Mouse (Mus musculus): ENCODE measurements at regions not wholly inside any gene's neighbourhood (a gene's known extent, or its start where the extent isn't known, plus 50 kb on each side); places are given as distances from the start of the nearest gene placed in this dataset.

- DNase-seq (ENCODE audit: extremely low spot score in 1 of 2, low spot score in 2 of 2): no peak
- intact Hi-C loops (cut with DNase I): no loop called here
Observed at GRCm38 (mm10) chr9:115361191-115361590, 51.0 kb upstream of the Stt3b start.

- intact Hi-C loops (cut with DNase I): no loop called here
- no peak for DNase-seq (ENCODE audit: extremely low spot score in 1 of 2, low spot score in 2 of 2)
Observed at GRCm38 (mm10) chr9:115361881-115362280, 51.7 kb upstream of the Stt3b start.

- DNase-seq (ENCODE audit: extremely low spot score in 1 of 2, low spot score in 2 of 2): no peak
- intact Hi-C loops (cut with DNase I): no loop called here
Observed at GRCm38 (mm10) chr9:115362486-115362885, 52.3 kb upstream of the Stt3b start.

GRCm38 (mm10) chr9:115364919-115365861 is 55.0 kb upstream of the Stt3b start:
- DNase-seq (ENCODE audit: extremely low spot score in 1 of 2, low spot score in 2 of 2): no peak
- intact Hi-C loops (cut with DNase I): no loop called here

GRCm38 (mm10) chr9:115367808-115368207 is 57.6 kb upstream of the Stt3b start:
- intact Hi-C loops (cut with DNase I): no loop called here
- no peak for DNase-seq (ENCODE audit: extremely low spot score in 1 of 2, low spot score in 2 of 2)

GRCm38 (mm10) chr9:115380276-115380675 is 70.1 kb upstream of the Stt3b start:
- intact Hi-C loops (cut with DNase I): no loop called here
- DNase-seq (ENCODE audit: extremely low spot score in 1 of 2, low spot score in 2 of 2): no peak

GRCm38 (mm10) chr9:115382824-115383475 is 72.7 kb upstream of the Stt3b start:
- intact Hi-C loops (cut with DNase I): no loop called here

GRCm38 (mm10) chr9:115383935-115384334 is 73.7 kb upstream of the Stt3b start:
- intact Hi-C loops (cut with DNase I): no loop called here
- no peak for DNase-seq (ENCODE audit: extremely low spot score in 1 of 2, low spot score in 2 of 2)

More at GRCm38 (mm10) chr9:115382824-115383475, 72.7 kb upstream of the Stt3b start:
- DNase-seq (ENCODE audit: extremely low spot score in 1 of 2, low spot score in 2 of 2): no peak

GRCm38 (mm10) chr9:115384345-115384744 is 74.1 kb upstream of the Stt3b start:
- intact Hi-C loops (cut with DNase I): no loop called here
- DNase-seq (ENCODE audit: extremely low spot score in 1 of 2, low spot score in 2 of 2): no peak

- no peak for DNase-seq (ENCODE audit: extremely low spot score in 1 of 2, low spot score in 2 of 2)
- intact Hi-C loops (cut with DNase I): no loop called here
Observed at GRCm38 (mm10) chr9:115387471-115388360, 77.5 kb upstream of the Stt3b start.

GRCm38 (mm10) chr9:115388361-115388759 is 78.1 kb upstream of the Stt3b start:
- DNase-seq (ENCODE audit: extremely low spot score in 1 of 2, low spot score in 2 of 2): no peak
- intact Hi-C loops (cut with DNase I): no loop called here

GRCm38 (mm10) chr9:115389082-115389481 is 78.9 kb upstream of the Stt3b start:
- no peak for DNase-seq (ENCODE audit: extremely low spot score in 1 of 2, low spot score in 2 of 2)
- intact Hi-C loops (cut with DNase I): no loop called here

GRCm38 (mm10) chr9:115390880-115391281 is 80.7 kb upstream of the Stt3b start:
- DNase-seq (ENCODE audit: extremely low spot score in 1 of 2, low spot score in 2 of 2): peak; percentile 17 to 60
- intact Hi-C loops (cut with DNase I): no loop called here

- intact Hi-C loops (cut with DNase I): no loop called here
Observed at GRCm38 (mm10) chr9:115395511-115395910, 85.3 kb upstream of the Stt3b start.

GRCm38 (mm10) chr9:115400461-115400860 is 90.2 kb upstream of the Stt3b start:
- no peak for DNase-seq (ENCODE audit: extremely low spot score in 1 of 2, low spot score in 2 of 2)
- intact Hi-C loops (cut with DNase I): no loop called here

More at GRCm38 (mm10) chr9:115395511-115395910, 85.3 kb upstream of the Stt3b start:
- DNase-seq (ENCODE audit: extremely low spot score in 1 of 2, low spot score in 2 of 2): no peak

- intact Hi-C loops (cut with DNase I): no loop called here
- no peak for DNase-seq (ENCODE audit: extremely low spot score in 1 of 2, low spot score in 2 of 2)
Observed at GRCm38 (mm10) chr9:115401405-115402151, 91.4 kb upstream of the Stt3b start.

GRCm38 (mm10) chr9:115402661-115403060 is 92.4 kb upstream of the Stt3b start:
- intact Hi-C loops (cut with DNase I): no loop called here
- no peak for DNase-seq (ENCODE audit: extremely low spot score in 1 of 2, low spot score in 2 of 2)

- intact Hi-C loops (cut with DNase I): no loop called here
Observed at GRCm38 (mm10) chr9:115403354-115403968, 93.2 kb upstream of the Stt3b start.

More at GRCm38 (mm10) chr9:115403354-115403968, 93.2 kb upstream of the Stt3b start:
- DNase-seq (ENCODE audit: extremely low spot score in 1 of 2, low spot score in 2 of 2): no peak

Data from left cerebral cortex, postnatal 10 days (tissue).